Mouse (Mus musculus): Measurements from ENCODE around the gene Mtmr3. TPM values are rescaled to one million over a fixed set of nuclear protein-coding genes. Genes with fewer than 3 reads are reported as not detected.

Mtmr3 gene
- total and polyA plus RNA-seq, 3 experiments: 31.7 to 46.3 (median 32.5) TPM

DNA sequence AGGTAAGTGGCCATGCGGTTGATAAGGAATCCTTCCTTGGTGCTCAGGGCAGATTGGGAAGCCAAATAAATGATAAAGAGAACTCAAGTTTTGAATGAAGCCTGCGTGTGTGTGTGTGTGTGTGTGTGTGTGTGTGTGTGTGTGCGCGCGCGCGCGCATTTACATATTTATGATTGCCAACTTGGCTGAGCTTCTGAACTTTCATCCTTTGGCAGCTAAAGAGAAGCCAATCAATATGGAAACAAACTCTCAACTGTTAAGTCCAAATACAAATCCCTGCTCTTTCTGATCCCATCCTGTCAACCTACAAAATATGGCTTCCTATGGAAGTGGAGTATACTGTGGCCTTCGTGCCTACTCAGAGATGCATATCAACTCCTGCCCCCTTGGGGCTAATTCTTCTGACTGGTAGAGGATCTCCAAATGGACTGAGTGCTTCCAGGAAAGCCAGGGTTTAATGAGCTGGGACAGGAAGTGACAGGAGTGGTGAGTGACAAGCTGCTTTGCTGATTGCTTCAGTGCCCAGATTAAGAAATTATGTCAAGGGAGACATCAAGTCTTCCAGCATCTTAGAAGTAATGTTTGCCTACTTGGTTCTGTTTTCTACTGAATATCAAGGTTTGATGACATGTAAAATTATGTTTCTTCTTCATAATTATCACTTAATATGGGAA lies 148.3 kb downstream of the Mtmr3 start:
- Histone ChIP-seq H3K4me2 (ENCODE audit: insufficient read depth, low read depth, poor library complexity, severe bottlenecking) (no peak overlapping the region), H3K4me3 (replicated peaks in 1 of 3; ENCODE audit: low read depth in 2 of 3, low read length in 2 of 3, poor library complexity in 1 of 3) (no peak overlapping the region), H3K9ac (ENCODE audit: insufficient read depth, low read depth) (no peak overlapping the region), H3K27ac (ENCODE audit: insufficient read depth, low read depth) (no peak overlapping the region), H3K4me1 (ENCODE audit: control insufficient read depth in 1 of 2, insufficient read depth in 2 of 2) (no peaks in the 10 kb centered on the region), H3K36me3 (replicated peaks in 1 of 2; ENCODE audit: control insufficient read depth in 1 of 2, insufficient read depth in 1 of 2, low read length in 1 of 2) (no peaks in the 10 kb centered on the region), H3K79me2 (replicated peaks; ENCODE audit: control insufficient read depth, extremely low read depth, insufficient read depth, poor library complexity, severe bottlenecking) (no peaks in the 10 kb centered on the region), H3K27me3 (replicated peaks) (no peaks in the 10 kb centered on the region), H3K9me3 (replicated peaks; ENCODE audit: low read length) (no peaks in the 10 kb centered on the region)
- DNase-seq (ENCODE audit: extremely low read depth): no peak
- dilution Hi-C loops (cut with MboI; ENCODE audit: extremely low pct_ligation_motif_present, extremely low pct_unique_long_range_greater_than_20kb, low sequenced_read_pairs): no loop called here
- TF ChIP-seq CHD2 (IDR thresholded peaks at IDR 0.05; ENCODE audit: low read length): no peak
- TF ChIP-seq HCFC1 (IDR thresholded peaks at IDR 0.05; ENCODE audit: low read depth, low read length): no peak
- TF ChIP-seq MEF2A (IDR thresholded peaks at IDR 0.05; ENCODE audit: borderline replicate concordance, low read depth, low read length): no peak
- no peak for TF ChIP-seq ZKSCAN1 (IDR thresholded peaks at IDR 0.05; ENCODE audit: borderline replicate concordance, low read depth, low read length)
- TF ChIP-seq ZNF384 (IDR thresholded peaks at IDR 0.05; ENCODE audit: low read depth, low read length): no peak
- no peak for TF ChIP-seq MYC (IDR thresholded peaks at IDR 0.05; ENCODE audit: low read depth, low read length)
- TF ChIP-seq NELFE (IDR thresholded peaks at IDR 0.05; ENCODE audit: low read depth, low read length): no peak
- TF ChIP-seq ELF1 (IDR thresholded peaks at IDR 0.05; ENCODE audit: low read depth, low read length): no peak
- no peak for TF ChIP-seq ZC3H11A (IDR thresholded peaks at IDR 0.05; ENCODE audit: low read depth, low read length)
- no peak for TF ChIP-seq TBP (conservative IDR thresholded peaks at IDR 0.05; ENCODE audit: low read depth, low read length)
- TF ChIP-seq TCF12 (IDR thresholded peaks at IDR 0.05; ENCODE audit: low read depth, low read length): no peak
- TF ChIP-seq UBTF (IDR thresholded peaks at IDR 0.05; ENCODE audit: low read depth, low read length): no peak
- TF ChIP-seq EP300 (IDR thresholded peaks at IDR 0.05; ENCODE audit: low read length): no peak
- TF ChIP-seq JUND (conservative IDR thresholded peaks at IDR 0.05; ENCODE audit: low read depth, low read length): no peak
- in situ Hi-C loops (cut with MboI; ENCODE audit: low pct_ligation_motif_present, low pct_unique_long_range_greater_than_20kb, low sequenced_read_pairs): loop anchor here (25.0 kb wide), 1 partner anchor 391 kb away; the partner anchor contains the start of gene Nf2

DNA sequence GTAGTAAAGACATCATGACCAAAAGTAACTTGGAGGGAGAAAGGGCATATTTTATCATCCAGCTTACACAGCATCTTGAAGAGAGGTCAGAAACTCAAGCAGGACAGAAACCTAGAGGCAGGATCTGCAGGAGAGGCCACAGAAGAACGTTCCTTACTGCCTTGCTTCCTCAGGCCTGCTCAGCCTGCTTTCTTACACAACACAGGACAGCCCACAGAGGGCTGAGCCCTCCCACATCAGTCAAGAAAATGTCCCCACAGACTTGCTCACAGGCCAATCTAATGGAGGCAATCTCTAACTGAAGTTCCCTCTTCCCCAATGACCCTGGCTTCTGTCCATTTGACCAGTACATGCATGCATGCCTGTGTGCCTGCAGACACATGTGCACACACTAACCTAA lies 152.4 kb downstream of the Mtmr3 start:
- H3K27ac ChIP-seq (ENCODE audit: insufficient read depth, low read depth): no peak overlapping the region
- no peak for DNase-seq (ENCODE audit: extremely low read depth)
- no peak overlapping the region for H3K4me3 ChIP-seq (replicated peaks in 1 of 3; ENCODE audit: low read depth in 2 of 3, low read length in 2 of 3, poor library complexity in 1 of 3)
- no peaks in the 10 kb centered on the region for H3K36me3 ChIP-seq (replicated peaks in 1 of 2; ENCODE audit: control insufficient read depth in 1 of 2, insufficient read depth in 1 of 2, low read length in 1 of 2)
- peaks cover 7 to 21% of the 10 kb centered on the region in 2 experiments; a peak in 3 of 4 replicates for H3K4me1 ChIP-seq (ENCODE audit: control insufficient read depth in 1 of 2, insufficient read depth in 2 of 2)
- dilution Hi-C loops (cut with MboI; ENCODE audit: extremely low pct_ligation_motif_present, extremely low pct_unique_long_range_greater_than_20kb, low sequenced_read_pairs): no loop called here
- H3K79me2 ChIP-seq (replicated peaks; ENCODE audit: control insufficient read depth, extremely low read depth, insufficient read depth, poor library complexity, severe bottlenecking): no peaks in the 10 kb centered on the region
- H3K4me2 ChIP-seq (ENCODE audit: insufficient read depth, low read depth, poor library complexity, severe bottlenecking): no peak overlapping the region
- in situ Hi-C loops (cut with MboI; ENCODE audit: low pct_ligation_motif_present, low pct_unique_long_range_greater_than_20kb, low sequenced_read_pairs): loop anchor here (25.0 kb wide), 1 partner anchor 395 kb away; the partner anchor contains the start of gene Nf2
- no peaks in the 10 kb centered on the region for H3K27me3 ChIP-seq (replicated peaks)
- no peak overlapping the region for H3K9ac ChIP-seq (ENCODE audit: insufficient read depth, low read depth)
- no peak for TF ChIP-seq MAZ (IDR thresholded peaks at IDR 0.05; ENCODE audit: low read depth, low read length)
- TF ChIP-seq USF1 (IDR thresholded peaks at IDR 0.05; ENCODE audit: low read depth, low read length): no peak
- TF ChIP-seq TCF12 (IDR thresholded peaks at IDR 0.05; ENCODE audit: low read depth, low read length): no peak
- TF ChIP-seq RAD21 (IDR thresholded peaks at IDR 0.05; ENCODE audit: low read depth, low read length): no peak
- TF ChIP-seq JUN (IDR thresholded peaks at IDR 0.05; ENCODE audit: insufficient read depth, low read depth, low read length): no peak
- TF ChIP-seq HCFC1 (IDR thresholded peaks at IDR 0.05; ENCODE audit: low read depth, low read length): no peak
- no peak for TF ChIP-seq EP300 (IDR thresholded peaks at IDR 0.05; ENCODE audit: low read length)
- TF ChIP-seq NRF1 (IDR thresholded peaks at IDR 0.05; ENCODE audit: low read depth, low read length): no peak
- TF ChIP-seq MXI1 (IDR thresholded peaks at IDR 0.05; ENCODE audit: low read depth, low read length): no peak
- no peak for TF ChIP-seq CHD2 (IDR thresholded peaks at IDR 0.05; ENCODE audit: low read length)
- TF ChIP-seq CHD1 (IDR thresholded peaks at IDR 0.05; ENCODE audit: low read depth, low read length): no peak
- TF ChIP-seq ETS1 (conservative IDR thresholded peaks at IDR 0.05; ENCODE audit: low read depth, low read length): no peak
- TF ChIP-seq SMC3 (IDR thresholded peaks at IDR 0.05; ENCODE audit: low read depth, low read length): no peak
- TF ChIP-seq RCOR1 (conservative IDR thresholded peaks at IDR 0.05; ENCODE audit: low read depth, low read length): no peak
- TF ChIP-seq POLR2A (IDR thresholded peaks at IDR 0.05; ENCODE audit: low read depth, low read length): no peak
- TF ChIP-seq PAX5 (IDR thresholded peaks at IDR 0.05; ENCODE audit: low read length): no peak
- no peak for TF ChIP-seq MAFK (IDR thresholded peaks at IDR 0.05; ENCODE audit: insufficient replicate concordance, low read length)
- TF ChIP-seq ZMIZ1 (IDR thresholded peaks at IDR 0.05; ENCODE audit: low read depth, low read length): no peak
- TF ChIP-seq UBTF (IDR thresholded peaks at IDR 0.05; ENCODE audit: low read depth, low read length): no peak
- no peaks in the 10 kb centered on the region for H3K9me3 ChIP-seq (replicated peaks; ENCODE audit: low read length)

Measured in CH12.LX (cell line).